Mouse (Mus musculus) stomach, postnatal 0 days (tissue): ENCODE data around the gene Myo15b. TPM values are rescaled to one million over a fixed set of nuclear protein-coding genes. Genes with fewer than 3 reads are reported as not detected.

Source experiments
- ATAC-seq: fragments of 200-750 bp; cut with Nextera tagmentation; 2 replicates; pipeline ENCODE4 v1.8.0; 2017; ENCODE audit not compliant: low FRiP score, low TSS enrichment
- DNase-seq: peaks from one replicate; pipeline ENCODE4 v3.0.0-alpha.2; 2016; ENCODE audit warnings: low spot score
- H3K27ac ChIP-seq: fragments of 300-500 bp; sonication (generic); replicated peaks from 2 replicates; pipeline ENCODE4 v1.5.1; 2014; ENCODE audit warnings: mild to moderate bottlenecking, control low read depth
- H3K27me3 ChIP-seq: fragments of 300-500 bp; sonication (generic); 2 replicates; pipeline ENCODE4 v1.6.1; 2014; ENCODE audit warnings: low read length; ENCODE audit not compliant: control insufficient read depth, insufficient read depth
- H3K36me3 ChIP-seq: fragments of 300-500 bp; sonication (generic); 2 replicates; pipeline ENCODE4 v1.6.1; 2014; ENCODE audit warnings: low read length, mixed read lengths; ENCODE audit not compliant: control insufficient read depth, insufficient read depth
- H3K4me1 ChIP-seq: fragments of 300-500 bp; sonication (generic); replicated peaks from 2 replicates; pipeline ENCODE4 v1.6.1; 2014; ENCODE audit warnings: antibody characterized with exemption; ENCODE audit not compliant: control insufficient read depth, insufficient read depth
- H3K4me2 ChIP-seq: fragments of 300-500 bp; sonication (generic); replicated peaks from 2 replicates; pipeline ENCODE4 v1.6.1; 2014; ENCODE audit warnings: low read depth, mild to moderate bottlenecking, control low read depth, moderate library complexity
- H3K4me3 ChIP-seq: fragments of 300-500 bp; sonication (generic); 2 replicates; pipeline ENCODE4 v1.5.1; 2014; ENCODE audit warnings: low read depth, low read length, control low read depth
- H3K9ac ChIP-seq: fragments of 300-500 bp; sonication (generic); 2 replicates; pipeline ENCODE4 v1.6.1; 2014; ENCODE audit warnings: mild to moderate bottlenecking, low read length, control low read depth, mixed read lengths
- H3K9me3 ChIP-seq: fragments of 300-500 bp; sonication (generic); 2 replicates; pipeline ENCODE4 v1.6.1; 2016; ENCODE audit warnings: low read length; ENCODE audit not compliant: control insufficient read depth
- CTCF ChIP-seq: IDR thresholded peaks from 2 replicates; pipeline ENCODE4 v1.5.1; 2016; ENCODE audit warnings: antibody characterized with exemption, low read depth, mild to moderate bottlenecking, moderate library complexity
- EP300 ChIP-seq: optimal IDR thresholded peaks from 2 replicates; pipeline ENCODE3; 2016; ENCODE audit warnings: antibody characterized with exemption
- WGBS: fragments of 180-500 bp; shearing (Covaris S2); extraction: QIAGEN DNeasy Blood & Tissue Kit; methylation state at CpG from one replicate; pipeline ENCODE4 v1.1.7; 2014; 5-methylcytosine and 5-hydroxymethylcytosine counted together
- polyA plus RNA-seq: library from polyadenylated mRNA; unstranded; fragments of >200 nt; fragmentation: Nextera tagmentation; extraction: Ambion mirVana; gene quantifications from 2 replicates; pipeline ENCODE4 v1.2.1, GENCODE M21; 2015

Gene Myo15b
- polyA plus RNA-seq, 1 experiment from 2014 or later = 16.0 TPM

DNA sequence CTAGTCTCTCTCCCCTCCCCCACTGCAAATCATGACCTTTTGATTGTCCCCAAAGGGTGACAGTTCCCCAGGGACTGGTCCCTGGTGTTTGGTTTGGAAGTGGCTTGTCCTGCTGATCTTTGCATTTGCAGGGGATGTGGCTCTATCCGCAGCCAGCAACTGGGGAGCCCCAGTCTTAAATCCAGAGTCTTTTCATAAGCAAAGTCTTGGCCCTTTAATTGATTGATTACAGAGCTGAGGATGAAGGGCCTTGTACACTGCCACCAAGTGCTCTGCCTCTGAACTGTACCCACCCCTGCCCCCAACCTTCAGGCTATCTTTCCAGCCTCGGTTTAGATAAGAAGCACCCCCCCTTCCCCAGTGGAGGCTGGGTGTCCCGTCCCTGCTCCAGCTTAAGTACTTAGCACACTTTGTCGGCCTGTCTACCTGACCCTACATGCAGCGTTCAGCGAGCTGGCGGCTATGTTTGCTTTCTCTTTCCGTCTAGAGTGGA, 25.1 kb upstream of the Myo15b start:
- peak; percentile 77 for DNase-seq
- TF ChIP-seq CTCF = peak; percentile 40
- TF ChIP-seq EP300 = no peak
- no peaks in the 10 kb centered on the region for H3K27me3 ChIP-seq
- H3K36me3 ChIP-seq = no peaks in the 10 kb centered on the region
- peak; percentile 46 for ATAC-seq
- H3K9me3 ChIP-seq = no peaks in the 10 kb centered on the region
- peaks cover 15% of the 10 kb centered on the region for H3K4me1 ChIP-seq
- H3K9ac ChIP-seq = no peak overlapping the region
- H3K4me2 ChIP-seq = peak overlapping the region; percentile 33; the same call in 1 of the 2 replicates
- 15% methylated on average over 8 of the region's 8 CpGs for WGBS
- peak overlapping the region; percentile 76 for H3K27ac ChIP-seq
- no peak overlapping the region for H3K4me3 ChIP-seq

DNA sequence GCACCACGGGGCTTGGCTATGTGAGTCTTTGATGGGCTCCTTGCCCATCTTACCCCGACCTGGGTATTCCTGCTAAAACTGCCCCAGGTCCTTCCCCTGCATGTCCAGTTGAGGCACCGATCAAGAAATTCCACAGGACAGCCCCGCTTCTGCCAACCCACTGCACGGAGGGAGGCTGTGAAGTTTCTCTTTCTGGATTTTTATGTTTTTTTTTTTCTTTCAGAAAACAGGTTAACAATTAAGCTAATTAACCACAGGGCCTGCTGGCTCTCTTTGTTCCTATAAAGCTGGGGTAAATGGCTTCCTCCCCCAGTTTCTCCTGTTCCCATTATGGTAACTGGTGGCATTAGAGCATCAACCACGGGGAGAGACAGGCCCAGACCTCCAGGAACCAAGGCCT, 24.2 kb upstream of the Myo15b start:
- no peaks in the 10 kb centered on the region for H3K9me3 ChIP-seq
- peak overlapping the region; percentile 23; the same call in 1 of the 2 replicates for H3K9ac ChIP-seq
- no peak for TF ChIP-seq CTCF
- no peak for TF ChIP-seq EP300
- H3K27ac ChIP-seq = peak overlapping the region; percentile 86
- H3K4me3 ChIP-seq = no peak overlapping the region
- H3K4me2 ChIP-seq = no peak overlapping the region
- WGBS = 70% methylated on average over 6 of the region's 6 CpGs
- DNase-seq = no peak
- no peaks in the 10 kb centered on the region for H3K36me3 ChIP-seq
- no peaks in the 10 kb centered on the region for H3K27me3 ChIP-seq
- H3K4me1 ChIP-seq = peaks cover 15% of the 10 kb centered on the region
- no peak for ATAC-seq

DNA sequence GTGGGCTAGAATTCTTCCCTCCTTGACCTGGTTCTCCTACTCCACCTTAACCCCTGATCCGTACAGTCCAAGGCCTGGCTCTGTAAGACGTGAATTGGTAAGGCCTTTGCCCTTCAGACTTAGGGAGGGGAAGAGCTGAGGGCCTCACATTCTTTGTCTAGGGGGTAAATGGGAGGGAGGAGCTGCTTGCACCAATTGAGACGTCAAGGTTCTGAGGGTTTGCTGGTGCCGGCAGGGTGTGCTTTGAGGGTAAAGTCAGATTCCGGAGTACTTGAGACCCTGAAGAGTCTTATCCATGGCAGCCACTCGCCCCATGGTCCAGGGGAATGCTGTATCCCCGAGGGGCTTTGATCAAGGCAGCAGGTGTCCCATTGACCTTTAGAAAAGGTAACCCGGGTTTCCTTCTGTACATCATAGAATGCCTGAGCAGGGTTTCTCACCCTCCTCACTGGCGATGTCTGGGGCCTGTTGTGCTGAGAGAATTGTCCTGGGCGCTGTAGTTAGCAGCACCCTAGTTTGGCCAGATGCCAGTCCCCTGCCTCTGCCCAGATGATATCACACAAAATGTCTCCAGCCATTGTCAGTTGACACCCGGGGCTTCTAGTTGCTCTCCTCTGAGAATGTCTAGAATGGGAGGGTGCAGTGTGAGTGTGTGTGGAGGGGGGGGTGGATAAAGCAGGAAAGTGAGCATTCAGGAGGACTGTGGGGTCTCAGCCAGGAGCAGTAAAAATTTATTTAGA, 21.4 kb upstream of the Myo15b start:
- DNase-seq (no peak), ATAC-seq (no peak)
- H3K4me3 ChIP-seq = no peak overlapping the region
- no peaks in the 10 kb centered on the region for H3K27me3 ChIP-seq
- H3K9me3 ChIP-seq = no peaks in the 10 kb centered on the region
- H3K4me2 ChIP-seq = no peak overlapping the region
- peak overlapping the region; percentile 86 for H3K27ac ChIP-seq
- peak overlapping the region; percentile 35; the same call in 1 of the 2 replicates for H3K9ac ChIP-seq
- WGBS = 45% methylated on average over 11 of the region's 11 CpGs
- H3K4me1 ChIP-seq = peaks cover 10% of the 10 kb centered on the region
- no peaks in the 10 kb centered on the region for H3K36me3 ChIP-seq
- no peak for TF ChIP-seq CTCF

DNA sequence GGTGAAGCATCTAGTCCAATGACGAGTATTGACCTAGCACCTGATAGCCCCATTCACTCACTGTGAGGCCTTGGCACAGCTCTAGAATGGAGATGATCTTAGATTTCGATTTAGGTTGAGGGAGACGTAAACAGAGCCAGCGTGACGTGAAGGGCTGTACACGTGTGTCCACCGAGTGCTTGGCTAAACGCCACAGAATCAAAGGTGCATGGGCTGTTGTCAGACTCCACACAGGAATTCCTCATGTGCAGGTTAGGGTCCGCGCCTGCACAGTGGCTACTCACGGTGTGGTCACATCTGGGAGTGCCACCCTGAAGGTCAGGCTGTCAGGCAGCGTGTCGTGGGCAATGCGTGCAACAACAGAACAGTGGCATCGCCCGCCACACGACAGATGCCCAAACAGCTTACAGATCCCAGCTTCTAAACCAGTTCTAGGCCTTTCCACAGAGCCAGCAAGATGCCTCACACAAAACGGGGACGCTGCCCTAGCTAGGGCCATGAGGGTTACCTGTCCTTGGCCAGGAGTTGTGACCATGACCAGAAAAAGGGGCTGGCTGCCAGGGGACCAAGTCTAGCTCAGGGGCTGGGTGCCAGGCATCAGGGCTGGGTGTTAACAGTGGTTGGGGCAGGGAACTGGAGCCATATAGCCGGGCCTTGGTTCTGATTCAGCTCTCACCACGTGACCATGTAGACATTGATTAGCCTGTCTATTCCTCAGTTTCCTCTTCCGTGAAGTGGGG, 20.4 kb upstream of the Myo15b start:
- Histone ChIP-seq H3K4me1 (peaks cover 8% of the 10 kb centered on the region), H3K36me3 (no peaks in the 10 kb centered on the region), H3K27me3 (no peaks in the 10 kb centered on the region), H3K9me3 (no peaks in the 10 kb centered on the region), H3K9ac (no peak overlapping the region), H3K27ac (peak overlapping the region; percentile 86), H3K4me2 (no peak overlapping the region), H3K4me3 (no peak overlapping the region)
- ATAC-seq (no peak), DNase-seq (no peak)
- WGBS = 83% methylated on average over 22 of the region's 22 CpGs
- TF ChIP-seq CTCF = no peak
- no peak for TF ChIP-seq EP300

DNA sequence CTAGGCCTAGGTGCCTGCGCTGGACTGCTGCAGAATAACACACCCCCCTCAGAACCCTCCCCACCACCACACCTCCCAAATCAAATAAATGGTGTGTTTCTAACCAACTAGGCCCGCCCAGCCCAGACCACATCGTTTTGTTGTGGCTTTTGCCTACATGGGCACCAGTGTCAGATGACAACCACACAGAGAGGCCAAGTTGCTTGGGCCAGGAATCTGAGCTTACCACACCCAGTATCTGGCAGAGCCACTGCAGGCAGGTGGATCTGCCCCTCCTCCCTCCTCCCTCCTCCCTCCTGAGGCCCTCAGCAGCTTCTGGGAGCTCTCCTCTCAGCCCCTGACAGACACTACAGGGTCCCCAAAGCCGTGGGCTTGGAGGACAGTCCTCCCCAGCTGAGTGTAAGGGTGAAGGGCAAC, 19.3 kb upstream of the Myo15b start:
- WGBS = 36% methylated on average over 4 of the region's 4 CpGs
- DNase-seq = peak; percentile 86

More for the DNA sequence above, 19.3 kb upstream of the Myo15b start:
- H3K4me1 ChIP-seq = peaks cover 2% of the 10 kb centered on the region; the same call in 1 of the 2 replicates
- H3K27me3 ChIP-seq = no peaks in the 10 kb centered on the region
- peak; percentile 50 for ATAC-seq
- H3K4me3 ChIP-seq = no peak overlapping the region
- no peaks in the 10 kb centered on the region for H3K36me3 ChIP-seq
- H3K27ac ChIP-seq = peak overlapping the region; percentile 86
- TF ChIP-seq CTCF (no peak), EP300 (no peak)
- H3K4me2 ChIP-seq = 0 out of 2 replicates have a peak overlapping the region, but pooled peaks have one; percentile 6
- H3K9me3 ChIP-seq = no peaks in the 10 kb centered on the region
- H3K9ac ChIP-seq = no peak overlapping the region
